Mouse (Mus musculus) adrenal gland, postnatal 36 days (tissue): ENCODE results near the gene Cnn3. TPM values are rescaled to one million over a fixed set of nuclear protein-coding genes. Genes with fewer than 3 reads are reported as not detected.

Source experiments
- DNase-seq, 2 experiments: peaks; one replicate each; pipeline ENCODE4 v3.0.0; 2021; ENCODE audit warnings: mixed read lengths in 1 of 2
- total RNA-seq, 2 experiments: library from RNA; stranded (reverse); gene quantifications; 2 replicates each; pipeline ENCODE4 v1.2.3; 2021

Gene Cnn3
- total RNA-seq, 2 experiments from 2014 or later, result 284 to 529 TPM

GRCm38 (mm10) chr3:121418251-121418601, 8.1 kb upstream of the Cnn3 start:
- DNase-seq, result no peak

- no peak for DNase-seq
Measured at GRCm38 (mm10) chr3:121418850-121419435, 7.4 kb upstream of the Cnn3 start.

GRCm38 (mm10) chr3:121422405-121422804, 3.9 kb upstream of the Cnn3 start:
- no peak for DNase-seq

GRCm38 (mm10) chr3:121426621-121427519, 573 bp downstream of the Cnn3 start:
- peak; percentile 87 to 90 for DNase-seq

- DNase-seq, result peak; percentile 76 to 81
Measured at GRCm38 (mm10) chr3:121427520-121427908, 1.2 kb downstream of the Cnn3 start.

- peak in 1 of 2 experiments; percentile 41 for DNase-seq
Measured at GRCm38 (mm10) chr3:121428230-121428629, 1.9 kb downstream of the Cnn3 start.

- DNase-seq, result no peak
Measured at GRCm38 (mm10) chr3:121428696-121429259, 2.5 kb downstream of the Cnn3 start.

GRCm38 (mm10) chr3:121429469-121429868, 3.2 kb downstream of the Cnn3 start:
- no peak for DNase-seq

GRCm38 (mm10) chr3:121430289-121430936, 4.1 kb downstream of the Cnn3 start:
- DNase-seq, result no peak

- no peak for DNase-seq
Measured at GRCm38 (mm10) chr3:121433359-121433758, 7.1 kb downstream of the Cnn3 start.

- no peak for DNase-seq
Measured at GRCm38 (mm10) chr3:121433968-121434533, 7.8 kb downstream of the Cnn3 start.

- no peak for DNase-seq
Measured at GRCm38 (mm10) chr3:121435296-121435695, 9.0 kb downstream of the Cnn3 start.

GRCm38 (mm10) chr3:121437070-121437469, 10.8 kb downstream of the Cnn3 start:
- no peak for DNase-seq

GRCm38 (mm10) chr3:121437996-121438395, 11.7 kb downstream of the Cnn3 start:
- peak; percentile 26 to 27 for DNase-seq

GRCm38 (mm10) chr3:121439623-121440161, 13.4 kb downstream of the Cnn3 start:
- DNase-seq, result no peak

- peak; percentile 50 to 52 for DNase-seq
Measured at GRCm38 (mm10) chr3:121441504-121441903, 15.2 kb downstream of the Cnn3 start.

GRCm38 (mm10) chr3:121442288-121442687, 16.0 kb downstream of the Cnn3 start:
- peak in 1 of 2 experiments; percentile 24 for DNase-seq

- DNase-seq, result peak in 1 of 2 experiments; percentile 14
Measured at GRCm38 (mm10) chr3:121443861-121444271, 17.6 kb downstream of the Cnn3 start.

GRCm38 (mm10) chr3:121444414-121444813, 18.1 kb downstream of the Cnn3 start:
- DNase-seq, result peak; percentile 72 to 82

- DNase-seq, result peak in 1 of 2 experiments; percentile 16
Measured at GRCm38 (mm10) chr3:121446454-121446853, 20.2 kb downstream of the Cnn3 start.

GRCm38 (mm10) chr3:121448029-121448468, 21.8 kb downstream of the Cnn3 start:
- DNase-seq, result peak in 1 of 2 experiments; percentile 21

GRCm38 (mm10) chr3:121448606-121449005, 22.3 kb downstream of the Cnn3 start:
- DNase-seq, result peak in 1 of 2 experiments; percentile 12
